Mouse (Mus musculus): Measurements from ENCODE around the gene Cox8b.

The Cox8b gene

GRCm38 (mm10) chr7:140874224-140874623 is 26.0 kb downstream of the Cox8b start:
- DNase-seq (ENCODE audit: low read depth, low spot score), result no peak

- no peak for DNase-seq (ENCODE audit: low read depth, low spot score)
Observed at GRCm38 (mm10) chr7:140864761-140865160, 35.5 kb downstream of the Cox8b start.

- DNase-seq (ENCODE audit: low read depth, low spot score), result no peak
Observed at GRCm38 (mm10) chr7:140860728-140861127, 39.5 kb downstream of the Cox8b start.

- DNase-seq (ENCODE audit: low read depth, low spot score), result no peak
Observed at GRCm38 (mm10) chr7:140859997-140860396, 40.2 kb downstream of the Cox8b start.

- DNase-seq (ENCODE audit: low read depth, low spot score), result no peak
Observed at GRCm38 (mm10) chr7:140858746-140859145, 41.5 kb downstream of the Cox8b start.

GRCm38 (mm10) chr7:140857550-140858505 is 42.4 kb downstream of the Cox8b start, which contains the start of gene Bet1l:
Bet1l (minus strand) TSS chr7:140857577.
- DNase-seq (ENCODE audit: low read depth, low spot score), result no peak

GRCm38 (mm10) chr7:140856785-140857549 is 43.3 kb downstream of the Cox8b start, which contains the start of gene Ric8a:
Ric8a (plus strand) TSS chr7:140856957.
- DNase-seq (ENCODE audit: low read depth, low spot score), result peak; percentile 73

GRCm38 (mm10) chr7:140855860-140856784 is 44.1 kb downstream of the Cox8b start, which contains the start of gene Gm45785:
Gm45785 (minus strand) TSS chr7:140856331.
- DNase-seq (ENCODE audit: low read depth, low spot score), result peak; percentile 92

- no peak for DNase-seq (ENCODE audit: low read depth, low spot score)
Observed at GRCm38 (mm10) chr7:140855181-140855580, 45.1 kb downstream of the Cox8b start.

GRCm38 (mm10) chr7:140854483-140854882 is 45.8 kb downstream of the Cox8b start:
- DNase-seq (ENCODE audit: low read depth, low spot score), result no peak

GRCm38 (mm10) chr7:140853386-140853785 is 46.9 kb downstream of the Cox8b start:
- no peak for DNase-seq (ENCODE audit: low read depth, low spot score)

- DNase-seq (ENCODE audit: low read depth, low spot score), result no peak
Observed at GRCm38 (mm10) chr7:140851916-140852315, 48.3 kb downstream of the Cox8b start.

Data from ES-CJ7 (cell line).